Mouse (Mus musculus): ENCODE data around the gene Tm7sf2. TPM values are rescaled to one million over a fixed set of nuclear protein-coding genes. Genes with fewer than 3 reads are reported as not detected.

The Tm7sf2 gene
- total and polyA plus RNA-seq, 3 experiments, result 7.6 to 13.1 TPM; not detected in 1

DNA sequence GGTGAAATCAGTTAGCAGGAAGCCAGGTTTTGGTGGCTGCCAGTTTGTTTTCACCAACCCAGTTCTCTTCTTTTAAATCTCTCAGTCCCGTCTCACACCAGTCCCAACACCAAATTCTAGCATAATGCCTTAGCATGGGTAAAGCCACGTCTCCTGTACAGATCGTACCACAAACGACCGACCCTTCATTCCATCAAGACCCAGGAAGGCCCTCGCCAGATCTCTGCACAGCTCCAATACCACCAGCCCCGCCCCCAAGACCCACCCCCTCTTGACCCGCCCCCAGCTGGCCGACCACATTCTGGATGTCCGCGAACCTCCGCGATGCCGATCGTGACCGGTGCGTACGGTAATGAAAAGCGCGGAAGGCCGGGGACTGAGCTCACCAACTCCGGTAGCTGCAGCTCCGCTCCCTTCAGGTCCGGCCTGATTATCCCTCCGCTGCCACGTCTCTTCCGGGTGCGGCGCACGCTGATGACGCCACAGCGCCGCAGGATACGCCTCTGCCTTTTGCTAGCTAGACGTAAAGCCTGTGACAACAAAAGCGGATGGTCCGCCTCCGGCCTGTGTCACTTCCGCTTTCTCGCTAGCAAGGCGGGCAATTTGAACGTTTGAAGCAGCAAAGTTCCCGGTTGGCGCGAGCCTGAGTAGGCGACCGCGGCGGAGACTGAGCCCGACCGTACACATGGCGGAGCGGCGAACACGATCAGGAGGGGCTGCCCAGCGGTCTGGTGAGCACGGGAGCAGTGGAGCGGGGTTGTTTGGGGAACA is 16.5 kb upstream of the Tm7sf2 start, which contains the start of the genes Zfpl1 and Cdca5:
TSS of gene Zfpl1 (minus strand) at position 479 of the 771 bp plus-strand sequence.
TSS of gene Cdca5 (plus strand) at position 506 of the 771 bp plus-strand sequence.
- peak within 1 kb of the TSS; percentile 76 to 82 for H3K4me3 ChIP-seq (ENCODE audit: control insufficient read depth in 1 of 2, insufficient read depth in 1 of 2, low read depth in 2 of 2, low read length in 2 of 2)
- H3K27ac ChIP-seq (ENCODE audit: control insufficient read depth, low read depth, low read length), result peak within 1 kb of the TSS; percentile 80
- H3K4me1 ChIP-seq (ENCODE audit: control insufficient read depth in 1 of 2, insufficient read depth in 2 of 2, low read length in 2 of 2), result peaks cover 0 to 5% of the 10 kb centered on the region in 2 experiments; a peak in 2 of 4 replicates
- TF ChIP-seq GABPA (IDR thresholded peaks at IDR 0.05; ENCODE audit: low read depth, low read length) (no peak), RAD21 (IDR thresholded peaks at IDR 0.05; ENCODE audit: low read depth, low read length) (no peak), POLR2A (IDR thresholded peaks at IDR 0.05; ENCODE audit: control insufficient read depth in 1 of 2, insufficient read depth in 1 of 2, low read depth in 1 of 2, low read length in 2 of 2, poor library complexity in 1 of 2) (peak; percentile 74 to 83; a peak in 3 of 4 replicates), ELF1 (IDR thresholded peaks at IDR 0.05; ENCODE audit: low read depth, low read length) (peak; percentile 100), TAL1 (IDR thresholded peaks at IDR 0.05; ENCODE audit: low read length) (no peak), CTCF (IDR thresholded peaks at IDR 0.05 in 2 of 3, conservative IDR thresholded peaks at IDR 0.05 in 1 of 3; ENCODE audit: control insufficient read depth in 1 of 3, insufficient read depth in 1 of 3, low read depth in 2 of 3, low read length in 3 of 3, poor library complexity in 1 of 3, severe bottlenecking in 1 of 3) (no peak), MAFK (IDR thresholded peaks at IDR 0.05; ENCODE audit: borderline replicate concordance, low read depth, low read length) (no peak), POLR2AphosphoS2 (IDR thresholded peaks at IDR 0.05; ENCODE audit: low read length) (peak; percentile 45; the same call in 1 of the 2 replicates), ZMIZ1 (IDR thresholded peaks at IDR 0.05; ENCODE audit: low read depth, low read length) (no peak), MAZ (IDR thresholded peaks at IDR 0.05; ENCODE audit: low read depth, low read length) (peak; percentile 62; the same call in 1 of the 2 replicates), USF1 (IDR thresholded peaks at IDR 0.05; ENCODE audit: low read depth, low read length) (no peak), E2F4 (IDR thresholded peaks at IDR 0.05; ENCODE audit: borderline replicate concordance, low read depth, low read length) (peak; percentile 98), SIN3A (IDR thresholded peaks at IDR 0.05; ENCODE audit: low read length) (peak; percentile 99), KAT2A (conservative IDR thresholded peaks at IDR 0.05; ENCODE audit: low read depth, low read length) (peak; percentile 84), TBP (IDR thresholded peaks at IDR 0.05; ENCODE audit: low read depth, low read length) (peak; percentile 65; the same call in 1 of the 2 replicates), MXI1 (IDR thresholded peaks at IDR 0.05; ENCODE audit: low read depth, low read length) (peak; percentile 94), BHLHE40 (IDR thresholded peaks at IDR 0.05; ENCODE audit: borderline replicate concordance, low read depth, low read length) (no peak), NRF1 (IDR thresholded peaks at IDR 0.05; ENCODE audit: insufficient read depth, low read depth, low read length, poor library complexity, severe bottlenecking) (0 out of 2 replicates have a peak, but pooled peaks have one; percentile 24), POLR2AphosphoS5 (IDR thresholded peaks at IDR 0.05; ENCODE audit: borderline replicate concordance, low read depth, low read length) (no peak), HCFC1 (IDR thresholded peaks at IDR 0.05; ENCODE audit: low read depth, low read length) (peak; percentile 97), TCF12 (IDR thresholded peaks at IDR 0.05; ENCODE audit: low read depth, low read length) (peak; percentile 67), UBTF (IDR thresholded peaks at IDR 0.05; ENCODE audit: borderline replicate concordance, insufficient read depth, low read depth, low read length) (no peak), MAX (IDR thresholded peaks at IDR 0.05; ENCODE audit: low read length) (peak; percentile 82), CHD1 (IDR thresholded peaks at IDR 0.05; ENCODE audit: low read depth, low read length) (no peak), CHD2 (IDR thresholded peaks at IDR 0.05; ENCODE audit: low read length) (no peak), NELFE (IDR thresholded peaks at IDR 0.05; ENCODE audit: low read depth, low read length) (peak; percentile 63), MYC (IDR thresholded peaks at IDR 0.05; ENCODE audit: low read depth, low read length) (peak; percentile 86), JUND (IDR thresholded peaks at IDR 0.05; ENCODE audit: low read depth, low read length) (no peak; the same call in 1 of the 2 replicates), EP300 (IDR thresholded peaks at IDR 0.05; ENCODE audit: low read depth in 1 of 2, low read length in 2 of 2) (no peak), ZNF384 (IDR thresholded peaks at IDR 0.05; ENCODE audit: low read depth, low read length) (peak; percentile 81), MYB (IDR thresholded peaks at IDR 0.05; ENCODE audit: low read depth, low read length) (no peak), GATA1 (IDR thresholded peaks at IDR 0.05; ENCODE audit: low read depth, low read length) (no peak), USF2 (IDR thresholded peaks at IDR 0.05; ENCODE audit: borderline replicate concordance in 1 of 2, insufficient read depth in 1 of 2, low read depth in 1 of 2, low read length in 2 of 2) (no peak), ETS1 (IDR thresholded peaks at IDR 0.05; ENCODE audit: low read depth, low read length) (peak; percentile 81)
- H3K9me3 ChIP-seq (replicated peaks; ENCODE audit: insufficient read depth, low read length), result no peaks in the 10 kb centered on the region
- no peaks in the 10 kb centered on the region for H3K27me3 ChIP-seq (ENCODE audit: control insufficient read depth in 1 of 2, insufficient read depth in 2 of 2, low read length in 2 of 2)
- H3K9ac ChIP-seq (ENCODE audit: control insufficient read depth, low read depth, low read length, poor library complexity, severe bottlenecking), result peak within 1 kb of the TSS; percentile 90
- peak; percentile 99 for DNase-seq (ENCODE audit: low read depth, low spot score)
- peaks cover 33% of the 10 kb centered on the region for H3K79me2 ChIP-seq (ENCODE audit: control insufficient read depth, insufficient read depth, low read length, poor library complexity)
- peaks cover 0 to 9% of the 10 kb centered on the region in 2 experiments for H3K36me3 ChIP-seq (ENCODE audit: control insufficient read depth in 1 of 2, insufficient read depth in 2 of 2, low read length in 2 of 2)

All from MEL (cell line).